Mouse (Mus musculus): Measurements from ENCODE around the gene Cmbl.

DNA sequence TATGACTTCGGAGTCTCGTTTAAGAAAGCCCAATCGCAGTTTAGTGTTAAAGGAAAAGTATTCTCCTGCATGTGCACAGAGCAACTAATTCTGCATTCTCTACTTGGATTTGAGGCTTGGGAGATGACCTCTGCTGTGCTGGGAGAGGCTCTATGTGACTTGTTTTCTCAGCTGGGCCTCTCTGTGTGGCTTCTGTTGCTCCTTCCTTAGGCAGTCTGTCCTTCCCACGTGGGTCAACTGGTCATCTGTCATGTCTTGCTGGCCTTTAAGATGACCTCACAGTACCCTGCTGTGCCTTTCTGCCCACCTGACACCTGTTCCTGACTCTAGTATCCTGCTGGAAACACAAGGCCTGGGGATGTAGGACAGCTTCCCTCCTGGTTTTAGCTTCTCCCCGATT lies 10.9 kb downstream of the Cmbl start:
- TF ChIP-seq CTCF (IDR thresholded peaks at IDR 0.05; ENCODE audit: control insufficient read depth, insufficient read depth, insufficient read length) (no peak), MAX (IDR thresholded peaks at IDR 0.05) (no peak), MYOG (IDR thresholded peaks at IDR 0.05; ENCODE audit: control insufficient read depth, extremely low read depth, insufficient read length) (no peak), MYOD1 (IDR thresholded peaks at IDR 0.05; ENCODE audit: control insufficient read depth, insufficient read length, low read depth) (no peak), USF1 (IDR thresholded peaks at IDR 0.05; ENCODE audit: low read depth) (no peak)

Data from C2C12 (cell line).